Mouse (Mus musculus): ENCODE data around the gene Rbp1. TPM values are rescaled to one million over a fixed set of nuclear protein-coding genes. Genes with fewer than 3 reads are reported as not detected.

Rbp1 gene
- polyA plus RNA-seq, 1 experiment: 22.2 TPM

GRCm38 (mm10) chr9:98485020-98485419 lies 62.3 kb downstream of the Rbp1 start:
- Histone ChIP-seq H3K4me3 (ENCODE audit: insufficient read depth, low read length) (no peak overlapping the region), H3K27ac (ENCODE audit: insufficient read depth, low read length) (no peak overlapping the region), H3K4me1 (ENCODE audit: control insufficient read depth, insufficient read depth, low read length) (no peaks in the 10 kb centered on the region)
- TF ChIP-seq CTCF (IDR thresholded peaks at IDR 0.05; ENCODE audit: extremely low read depth, insufficient read depth, low read length) (no peak), POLR2A (IDR thresholded peaks at IDR 0.05; ENCODE audit: extremely low read depth, insufficient read depth, low read length) (no peak)

GRCm38 (mm10) chr9:98485815-98486214 lies 63.1 kb downstream of the Rbp1 start, which contains the start of gene Rbp2:
TSS of gene Rbp2 (plus strand) at chr9:98486115.
- no peaks in the 10 kb centered on the region for H3K4me1 ChIP-seq (ENCODE audit: control insufficient read depth, insufficient read depth, low read length)
- no peak within 1 kb of the TSS for H3K27ac ChIP-seq (ENCODE audit: insufficient read depth, low read length)
- no peak within 1 kb of the TSS for H3K4me3 ChIP-seq (ENCODE audit: insufficient read depth, low read length)
- no peak for TF ChIP-seq POLR2A (IDR thresholded peaks at IDR 0.05; ENCODE audit: extremely low read depth, insufficient read depth, low read length)
- no peak for TF ChIP-seq CTCF (IDR thresholded peaks at IDR 0.05; ENCODE audit: extremely low read depth, insufficient read depth, low read length)

- H3K4me3 ChIP-seq (ENCODE audit: insufficient read depth, low read length): no peak overlapping the region
- TF ChIP-seq POLR2A (IDR thresholded peaks at IDR 0.05; ENCODE audit: extremely low read depth, insufficient read depth, low read length): no peak
- no peak for TF ChIP-seq CTCF (IDR thresholded peaks at IDR 0.05; ENCODE audit: extremely low read depth, insufficient read depth, low read length)
- no peaks in the 10 kb centered on the region for H3K4me1 ChIP-seq (ENCODE audit: control insufficient read depth, insufficient read depth, low read length)
- no peak overlapping the region for H3K27ac ChIP-seq (ENCODE audit: insufficient read depth, low read length)
These were observed 64.5 kb downstream of the Rbp1 start for GRCm38 (mm10) chr9:98487273-98487672.

- TF ChIP-seq POLR2A (IDR thresholded peaks at IDR 0.05; ENCODE audit: extremely low read depth, insufficient read depth, low read length) (no peak), CTCF (IDR thresholded peaks at IDR 0.05; ENCODE audit: extremely low read depth, insufficient read depth, low read length) (no peak)
- Histone ChIP-seq H3K4me1 (ENCODE audit: control insufficient read depth, insufficient read depth, low read length) (no peaks in the 10 kb centered on the region), H3K4me3 (ENCODE audit: insufficient read depth, low read length) (no peak overlapping the region), H3K27ac (ENCODE audit: insufficient read depth, low read length) (no peak overlapping the region)
These were observed 66.8 kb downstream of the Rbp1 start for GRCm38 (mm10) chr9:98489532-98489931.

GRCm38 (mm10) chr9:98490128-98490527 lies 67.4 kb downstream of the Rbp1 start:
- TF ChIP-seq POLR2A (IDR thresholded peaks at IDR 0.05; ENCODE audit: extremely low read depth, insufficient read depth, low read length) (no peak), CTCF (IDR thresholded peaks at IDR 0.05; ENCODE audit: extremely low read depth, insufficient read depth, low read length) (no peak)
- no peak overlapping the region for H3K27ac ChIP-seq (ENCODE audit: insufficient read depth, low read length)
- H3K4me1 ChIP-seq (ENCODE audit: control insufficient read depth, insufficient read depth, low read length): no peaks in the 10 kb centered on the region
- H3K4me3 ChIP-seq (ENCODE audit: insufficient read depth, low read length): no peak overlapping the region

GRCm38 (mm10) chr9:98491071-98491470 lies 68.3 kb downstream of the Rbp1 start:
- TF ChIP-seq POLR2A (IDR thresholded peaks at IDR 0.05; ENCODE audit: extremely low read depth, insufficient read depth, low read length) (no peak), CTCF (IDR thresholded peaks at IDR 0.05; ENCODE audit: extremely low read depth, insufficient read depth, low read length) (no peak)
- H3K4me3 ChIP-seq (ENCODE audit: insufficient read depth, low read length): no peak overlapping the region

GRCm38 (mm10) chr9:98492212-98492611 lies 69.5 kb downstream of the Rbp1 start:
- H3K4me3 ChIP-seq (ENCODE audit: insufficient read depth, low read length): no peak overlapping the region
- no peaks in the 10 kb centered on the region for H3K4me1 ChIP-seq (ENCODE audit: control insufficient read depth, insufficient read depth, low read length)
- no peak overlapping the region for H3K27ac ChIP-seq (ENCODE audit: insufficient read depth, low read length)
- TF ChIP-seq POLR2A (IDR thresholded peaks at IDR 0.05; ENCODE audit: extremely low read depth, insufficient read depth, low read length): no peak
- TF ChIP-seq CTCF (IDR thresholded peaks at IDR 0.05; ENCODE audit: extremely low read depth, insufficient read depth, low read length): no peak

More at GRCm38 (mm10) chr9:98491071-98491470, 68.3 kb downstream of the Rbp1 start:
- Histone ChIP-seq H3K4me1 (ENCODE audit: control insufficient read depth, insufficient read depth, low read length) (no peaks in the 10 kb centered on the region), H3K27ac (ENCODE audit: insufficient read depth, low read length) (no peak overlapping the region)

- Histone ChIP-seq H3K4me3 (ENCODE audit: insufficient read depth, low read length) (no peak overlapping the region), H3K4me1 (ENCODE audit: control insufficient read depth, insufficient read depth, low read length) (no peaks in the 10 kb centered on the region)
- TF ChIP-seq CTCF (IDR thresholded peaks at IDR 0.05; ENCODE audit: extremely low read depth, insufficient read depth, low read length) (no peak), POLR2A (IDR thresholded peaks at IDR 0.05; ENCODE audit: extremely low read depth, insufficient read depth, low read length) (no peak)
These were observed 70.1 kb downstream of the Rbp1 start for GRCm38 (mm10) chr9:98492821-98493220.

More at GRCm38 (mm10) chr9:98492821-98493220, 70.1 kb downstream of the Rbp1 start:
- no peak overlapping the region for H3K27ac ChIP-seq (ENCODE audit: insufficient read depth, low read length)

Other genes with a start within 250 kb of the Rbp1 start
- 2.9 and 3.1 TPM in 2 replicates for gene Nmnat3, start 135.5 kb upstream of the Rbp1 start, polyA plus RNA-seq (2012; rRNA removed)
- gene Rbp2, start 63.2 kb downstream of the Rbp1 start, polyA plus RNA-seq (2012; rRNA removed): not detected in 2 replicates
- 56.5 and 59.8 TPM in 2 replicates for gene Copb2, start 140.8 kb downstream of the Rbp1 start, polyA plus RNA-seq (2012; rRNA removed)
- gene Mrps22, start 178.7 kb downstream of the Rbp1 start, polyA plus RNA-seq (2012; rRNA removed): 20.5 and 21.7 TPM in 2 replicates

Measured in cortical plate, adult 2 months (tissue).